Mouse (Mus musculus) limb, embryonic 12.5 days (tissue): ENCODE results near the gene Urb2. TPM values are rescaled to one million over a fixed set of nuclear protein-coding genes. Genes with fewer than 3 reads are reported as not detected.

ENCODE experiments used
- ATAC-seq: fragments of 200-750 bp; cut with Nextera tagmentation; 2 replicates; pipeline ENCODE4 v1.8.0; 2017; ENCODE audit warnings: low read depth, moderate TSS enrichment; ENCODE audit not compliant: insufficient number of reproducible peaks, insufficient read depth, low FRiP score, low TSS enrichment
- H3K27ac ChIP-seq: fragments of 300-500 bp; sonication (generic); 2 replicates; pipeline ENCODE4 v1.5.1; 2016; ENCODE audit warnings: mild to moderate bottlenecking, moderate library complexity
- H3K27me3 ChIP-seq: fragments of 300-500 bp; sonication (generic); 2 replicates; pipeline ENCODE4 v1.6.1; 2016; ENCODE audit warnings: mild to moderate bottlenecking, moderate library complexity
- H3K36me3 ChIP-seq: fragments of 300-500 bp; sonication (generic); 2 replicates; pipeline ENCODE4 v1.6.1; 2016; ENCODE audit warnings: mild to moderate bottlenecking, moderate library complexity
- H3K4me1 ChIP-seq: fragments of 300-500 bp; sonication (generic); replicated peaks from 2 replicates; pipeline ENCODE4 v1.6.1; 2016
- H3K4me2 ChIP-seq: fragments of 300-500 bp; sonication (generic); 2 replicates; pipeline ENCODE4 v1.6.1; 2016; ENCODE audit warnings: mild to moderate bottlenecking, moderate library complexity
- H3K4me3 ChIP-seq: fragments of 300-500 bp; sonication (generic); replicated peaks from 2 replicates; pipeline ENCODE4 v1.5.1; 2016; ENCODE audit warnings: mild to moderate bottlenecking
- H3K9ac ChIP-seq: fragments of 300-500 bp; sonication (generic); replicated peaks from 2 replicates; pipeline ENCODE4 v1.6.1; 2016; ENCODE audit warnings: mild to moderate bottlenecking, moderate library complexity
- H3K9me3 ChIP-seq: fragments of 300-500 bp; sonication (generic); 2 replicates; pipeline ENCODE4 v1.6.1; 2016; ENCODE audit warnings: mild to moderate bottlenecking, moderate library complexity
- WGBS: fragments of 180-500 bp; shearing (Covaris S2); methylation state at CpG from one replicate; pipeline ENCODE4 v1.1.7; 2016; 5-methylcytosine and 5-hydroxymethylcytosine counted together
- polyA plus RNA-seq: library from polyadenylated mRNA; unstranded; fragments of >200 nt; fragmentation: Nextera tagmentation; extraction: Ambion mirVana; gene quantifications from 2 replicates; pipeline ENCODE4 v1.2.1, GENCODE M21; 2016

Gene Urb2
- polyA plus RNA-seq, result 5.1 and 6.4 TPM in 2 replicates

DNA sequence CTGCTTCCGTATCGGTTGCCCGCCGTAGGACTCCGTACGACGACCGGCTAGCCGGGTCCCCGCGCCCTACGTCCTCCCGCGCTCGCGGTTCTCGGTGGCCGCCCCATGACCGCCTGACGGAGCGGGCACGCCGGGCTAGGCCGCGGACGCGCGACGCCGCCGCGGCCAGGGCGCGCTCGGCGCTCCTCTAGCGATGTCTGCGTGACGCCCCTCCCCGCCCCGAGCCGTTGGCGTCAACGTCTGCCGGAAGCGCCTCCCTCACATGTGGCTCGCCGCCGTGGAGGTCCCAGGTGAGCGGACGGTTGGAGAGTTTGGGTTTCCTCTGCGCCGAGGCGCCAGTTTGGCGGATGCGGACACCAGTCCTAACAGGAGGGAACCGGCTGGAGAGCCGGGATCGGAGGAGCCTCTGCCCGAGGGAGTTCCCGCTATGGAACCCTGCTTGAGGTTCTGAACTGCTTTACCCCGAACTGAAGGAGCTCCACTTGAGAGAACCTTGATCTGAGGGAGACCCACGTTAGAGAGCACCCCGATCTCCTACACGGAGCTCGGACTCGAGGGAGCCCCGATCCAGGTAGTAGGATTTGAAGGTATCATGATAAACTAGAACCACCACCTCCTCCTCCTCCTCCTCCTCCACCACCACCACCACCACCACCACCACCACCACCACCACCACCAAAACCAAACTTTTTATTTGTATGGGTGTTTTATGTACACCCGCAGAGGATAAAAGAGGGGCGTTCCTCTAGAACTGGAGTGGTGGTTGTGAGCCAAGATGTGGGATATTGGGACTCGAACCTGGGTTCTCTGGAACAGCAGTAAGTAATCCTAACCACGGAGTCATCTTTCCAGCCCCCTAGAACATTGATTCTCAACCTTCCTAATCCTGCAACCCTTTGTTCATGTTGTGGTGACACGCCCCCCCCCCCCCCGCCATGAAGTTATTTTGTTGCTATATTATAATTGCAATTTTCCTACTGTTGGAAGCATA lies at the start of gene Urb2, which contains the start of gene Taf5l:
Urb2 (plus strand) TSS at position 272 of the 991 bp plus-strand sequence.
Taf5l (minus strand) TSS at position 161 of the 991 bp plus-strand sequence.
- Histone ChIP-seq H3K4me3 (peak within 1 kb of the TSS; percentile 70), H3K36me3 (peaks cover 32% of the 10 kb centered on the region), H3K27me3 (no peaks in the 10 kb centered on the region), H3K27ac (peak within 1 kb of the TSS; percentile 97), H3K9me3 (no peaks in the 10 kb centered on the region), H3K9ac (peak within 1 kb of the TSS; percentile 84), H3K4me2 (peak within 1 kb of the TSS; percentile 69), H3K4me1 (peaks cover 23% of the 10 kb centered on the region)
- peak; percentile 89 for ATAC-seq
- WGBS, result under 1% methylated on average over 64 of the region's 74 CpGs

DNA sequence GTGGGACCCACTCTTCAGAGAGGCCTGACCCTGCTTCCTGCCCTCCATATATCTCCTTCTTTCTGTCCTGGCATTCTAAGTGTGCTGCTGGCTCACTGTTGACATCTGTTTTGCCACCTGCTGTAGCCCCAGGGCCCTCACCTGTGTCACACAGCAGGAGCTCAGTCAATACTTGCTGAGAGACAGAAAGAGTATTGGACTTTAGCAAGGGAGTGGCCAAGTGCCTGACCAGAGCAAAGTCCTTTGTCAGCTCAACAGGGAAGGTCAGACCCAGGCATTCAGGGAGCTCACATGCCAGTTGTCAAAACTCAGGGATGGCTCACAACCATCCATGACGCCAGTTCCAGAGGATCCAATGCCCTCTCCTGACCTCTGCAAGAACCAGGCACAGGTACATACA lies 47.8 kb upstream of the Urb2 start:
- H3K4me3 ChIP-seq, result no peak overlapping the region
- ATAC-seq, result no peak
- no peak overlapping the region for H3K9ac ChIP-seq
- 75% methylated on average over 1 of the region's 1 CpGs for WGBS
- H3K36me3 ChIP-seq, result peaks cover 10% of the 10 kb centered on the region; the same call in 1 of the 2 replicates
- no peak overlapping the region for H3K27ac ChIP-seq
- H3K27me3 ChIP-seq, result no peaks in the 10 kb centered on the region
- no peaks in the 10 kb centered on the region for H3K4me1 ChIP-seq
- H3K9me3 ChIP-seq, result no peaks in the 10 kb centered on the region
- H3K4me2 ChIP-seq, result no peak overlapping the region

DNA sequence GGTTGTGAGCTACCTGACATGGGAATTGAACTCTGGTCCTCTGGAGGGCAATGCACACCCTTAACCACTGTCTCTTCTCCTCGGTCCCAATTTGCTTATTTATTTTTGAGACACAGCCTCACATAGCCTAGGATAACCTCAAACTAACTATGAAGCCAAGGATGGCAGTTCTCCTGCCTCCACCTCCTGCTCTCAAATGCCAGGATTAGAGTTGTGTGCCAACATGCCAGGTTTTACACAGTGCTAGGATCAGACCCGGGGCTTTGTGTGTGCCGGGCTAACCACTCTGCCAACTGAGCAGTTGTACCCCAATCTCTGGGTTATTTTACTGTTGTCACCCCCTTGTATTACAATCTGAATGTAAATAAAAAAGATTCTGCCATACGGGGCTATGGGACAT lies 43.8 kb upstream of the Urb2 start:
- no peak for ATAC-seq
- Histone ChIP-seq H3K36me3 (no peaks in the 10 kb centered on the region), H3K4me2 (no peak overlapping the region), H3K9ac (no peak overlapping the region), H3K27ac (no peak overlapping the region), H3K9me3 (no peaks in the 10 kb centered on the region), H3K27me3 (0 out of 2 replicates have a peak, but pooled peaks cover 3% of the 10 kb centered on the region), H3K4me1 (peaks cover 6% of the 10 kb centered on the region; the same call in 1 of the 2 replicates), H3K4me3 (no peak overlapping the region)
- WGBS, result 92% methylated on average over 4 of the region's 4 CpGs

DNA sequence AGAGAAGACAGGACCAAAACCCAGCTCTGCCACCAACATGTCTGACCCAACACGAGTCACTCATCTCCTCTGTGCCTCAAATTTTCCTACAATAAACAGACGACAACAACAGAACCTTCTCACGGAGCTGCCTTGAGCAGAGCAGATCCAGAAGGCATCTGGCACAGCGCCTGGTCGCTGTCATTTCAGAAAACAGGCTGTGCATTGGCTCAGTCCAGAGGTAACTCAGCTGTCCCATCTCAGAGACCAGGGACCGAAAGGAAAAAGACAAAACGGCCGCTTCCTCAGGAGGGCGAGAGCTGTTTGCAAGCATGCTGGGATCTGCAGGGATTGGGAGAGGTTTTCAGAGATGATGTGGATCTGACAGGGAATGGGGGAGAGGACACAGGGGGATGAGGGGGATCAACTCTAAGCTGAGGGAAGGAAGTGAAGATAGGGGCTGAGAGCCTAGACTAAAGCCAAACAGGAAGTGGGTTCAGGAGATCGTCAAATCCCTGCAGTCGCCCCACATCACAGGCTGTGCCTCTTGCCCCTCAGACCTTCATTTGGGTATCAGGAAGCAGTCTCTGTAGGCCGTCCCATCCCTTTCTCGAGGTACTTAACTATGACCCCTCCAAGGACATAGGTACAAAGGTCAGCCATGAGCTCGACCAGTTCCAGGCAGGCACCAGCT lies 43.0 kb upstream of the Urb2 start:
- Histone ChIP-seq H3K27ac (no peak overlapping the region), H3K4me1 (peaks cover 7% of the 10 kb centered on the region; the same call in 1 of the 2 replicates), H3K9me3 (no peaks in the 10 kb centered on the region), H3K4me2 (no peak overlapping the region), H3K27me3 (0 out of 2 replicates have a peak, but pooled peaks cover 3% of the 10 kb centered on the region), H3K36me3 (no peaks in the 10 kb centered on the region), H3K9ac (no peak overlapping the region), H3K4me3 (no peak overlapping the region)
- whole genome bisulfite sequencing, result 61% methylated on average over 14 of the region's 14 CpGs
- ATAC-seq, result no peak

DNA sequence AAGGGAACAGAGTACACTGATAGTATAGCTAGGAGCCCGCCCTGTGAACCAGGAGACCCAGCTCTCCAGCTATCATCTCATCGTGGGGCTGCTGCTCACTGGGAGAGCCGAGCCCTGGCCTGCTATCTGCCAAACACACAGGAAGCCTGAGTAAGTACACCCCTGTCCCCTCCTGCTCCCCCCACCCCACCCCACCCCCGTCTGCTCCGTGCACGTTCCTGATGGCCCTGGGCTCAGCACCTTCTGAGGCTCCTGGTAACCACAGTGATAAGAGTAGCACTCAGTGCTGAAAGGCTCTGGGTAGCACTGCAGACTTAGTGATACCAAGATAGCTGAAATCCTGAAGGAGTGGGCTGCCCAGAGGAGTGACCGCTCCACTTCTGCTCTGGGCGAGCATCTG lies 42.4 kb upstream of the Urb2 start:
- no peak overlapping the region for H3K4me2 ChIP-seq
- H3K27me3 ChIP-seq, result 0 out of 2 replicates have a peak, but pooled peaks cover 3% of the 10 kb centered on the region
- peaks cover 13% of the 10 kb centered on the region; the same call in 1 of the 2 replicates for H3K4me1 ChIP-seq
- no peaks in the 10 kb centered on the region for H3K9me3 ChIP-seq
- H3K36me3 ChIP-seq, result no peaks in the 10 kb centered on the region
- WGBS, result 61% methylated on average over 8 of the region's 8 CpGs
- H3K9ac ChIP-seq, result no peak overlapping the region
- H3K27ac ChIP-seq, result no peak overlapping the region
- H3K4me3 ChIP-seq, result no peak overlapping the region
- no peak for ATAC-seq

DNA sequence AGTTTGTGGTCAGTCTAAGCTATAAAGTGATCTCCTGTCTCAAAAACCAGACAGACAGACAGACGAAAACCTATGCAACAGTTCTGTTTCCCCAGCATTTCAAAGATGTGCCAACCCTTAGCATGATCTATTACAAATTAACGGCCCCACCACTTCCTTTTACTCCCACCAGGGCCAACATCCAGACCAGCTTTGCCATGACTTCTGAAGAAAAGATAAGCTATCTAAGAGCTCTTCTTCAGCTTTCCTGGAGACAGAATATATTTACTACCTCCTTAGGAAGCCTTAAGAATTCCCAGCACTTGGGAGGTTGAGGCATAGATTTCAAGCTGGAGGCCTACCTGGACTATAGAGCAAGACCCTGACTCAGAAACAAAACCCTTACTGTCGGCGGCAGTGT lies 41.1 kb upstream of the Urb2 start:
- Histone ChIP-seq H3K27me3 (0 out of 2 replicates have a peak, but pooled peaks cover 3% of the 10 kb centered on the region), H3K4me1 (peaks cover 13% of the 10 kb centered on the region; the same call in 1 of the 2 replicates), H3K27ac (no peak overlapping the region), H3K9ac (no peak overlapping the region), H3K9me3 (no peaks in the 10 kb centered on the region), H3K36me3 (no peaks in the 10 kb centered on the region), H3K4me2 (no peak overlapping the region), H3K4me3 (no peak overlapping the region)
- ATAC-seq, result no peak
- 71% methylated on average over 4 of the region's 4 CpGs for WGBS

DNA sequence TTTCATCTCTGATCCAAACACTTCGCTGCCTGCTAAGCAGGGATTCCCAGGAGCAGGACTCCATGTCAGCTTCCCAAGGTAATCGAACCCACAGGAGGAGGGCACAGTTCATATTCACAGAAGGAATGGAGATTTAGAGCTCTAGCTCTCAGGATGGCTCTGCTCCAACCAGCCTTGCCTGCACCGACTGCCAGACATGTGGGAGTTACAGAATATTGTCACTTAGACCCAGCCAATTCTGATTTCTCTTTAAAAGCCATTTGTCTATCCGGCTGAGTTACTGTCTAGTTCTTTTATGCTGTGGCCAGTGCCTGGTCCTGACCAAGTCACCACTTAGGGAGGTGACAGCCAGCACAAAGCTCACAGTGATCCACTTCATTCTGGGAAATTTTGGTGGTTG lies 39.6 kb upstream of the Urb2 start:
- ATAC-seq, result no peak
- Histone ChIP-seq H3K27me3 (0 out of 2 replicates have a peak, but pooled peaks cover 3% of the 10 kb centered on the region), H3K4me3 (0 out of 2 replicates have a peak overlapping the region, but pooled peaks have one; percentile 1), H3K27ac (no peak overlapping the region), H3K9me3 (no peaks in the 10 kb centered on the region), H3K4me2 (peak overlapping the region; percentile 94), H3K36me3 (no peaks in the 10 kb centered on the region), H3K9ac (no peak overlapping the region), H3K4me1 (peaks cover 13% of the 10 kb centered on the region; the same call in 1 of the 2 replicates)
- WGBS, result 54% methylated on average over 4 of the region's 4 CpGs

DNA sequence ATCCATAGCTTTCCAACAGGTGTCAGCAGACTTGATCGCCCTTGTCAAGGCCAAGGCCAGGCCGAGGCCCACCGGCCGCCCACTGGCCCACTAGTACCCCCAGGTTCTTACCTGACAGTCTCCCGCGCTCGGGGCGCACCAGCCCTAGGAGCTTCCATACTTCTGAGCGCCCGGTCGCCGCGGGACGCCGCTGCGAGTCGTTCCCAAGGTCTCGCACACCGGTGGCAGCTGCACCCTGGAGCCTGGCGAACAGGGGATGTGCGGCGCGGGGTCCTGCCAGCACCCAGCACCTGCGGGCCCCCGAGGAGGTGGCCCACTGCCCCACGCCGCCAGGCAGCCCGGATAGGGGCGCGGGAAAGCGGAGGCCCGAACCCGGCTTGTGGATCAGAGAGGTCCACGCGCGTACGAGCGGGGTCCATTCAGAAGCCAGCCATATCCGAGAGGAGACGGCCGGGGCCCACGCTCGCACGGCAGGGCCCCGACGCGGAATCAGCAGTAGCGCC lies 39.0 kb upstream of the Urb2 start:
- no peaks in the 10 kb centered on the region for H3K9me3 ChIP-seq
- no peaks in the 10 kb centered on the region for H3K36me3 ChIP-seq
- H3K27me3 ChIP-seq, result 0 out of 2 replicates have a peak, but pooled peaks cover 3% of the 10 kb centered on the region
- H3K4me1 ChIP-seq, result peaks cover 13% of the 10 kb centered on the region; the same call in 1 of the 2 replicates
- ATAC-seq, result peak; percentile 29
- under 1% methylated on average over 48 of the region's 48 CpGs for WGBS
- H3K9ac ChIP-seq, result peak overlapping the region; percentile 81
- H3K27ac ChIP-seq, result peak overlapping the region; percentile 91; the same call in 1 of the 2 replicates
- peak overlapping the region; percentile 94 for H3K4me2 ChIP-seq
- H3K4me3 ChIP-seq, result peak overlapping the region; percentile 74

DNA sequence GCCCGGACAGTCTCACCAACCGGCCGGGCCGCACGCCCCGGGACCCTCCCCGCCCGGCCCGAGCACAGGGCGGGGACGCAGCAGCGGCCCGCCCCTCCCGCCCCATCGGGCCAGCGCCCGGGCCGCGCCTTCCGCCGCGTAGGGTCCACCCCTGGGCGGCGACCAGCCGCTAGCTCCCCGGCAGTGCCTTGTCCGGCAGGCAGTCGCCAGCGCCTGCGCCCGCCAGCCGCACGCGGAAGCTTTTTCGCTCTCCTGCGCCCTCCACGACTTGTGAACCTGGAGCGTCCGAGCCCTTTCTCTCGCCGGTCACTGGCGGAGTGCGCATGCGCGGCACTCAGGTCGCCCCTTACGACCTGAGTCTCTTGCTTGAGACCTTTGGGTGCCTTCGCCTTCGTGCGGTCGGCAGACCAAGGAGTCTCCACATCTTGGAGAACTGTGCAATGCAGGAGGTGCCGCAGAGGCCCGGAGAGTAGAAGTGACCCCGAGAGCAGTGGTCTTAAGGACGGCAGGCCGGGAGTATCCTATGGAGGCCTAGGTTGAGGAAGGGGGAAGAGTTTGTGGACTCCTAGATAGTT lies 38.4 kb upstream of the Urb2 start, which contains the start of gene Abcb10:
Abcb10 (minus strand) TSS at position 297 of the 575 bp plus-strand sequence.
- ATAC-seq, result peak; percentile 90
- under 1% methylated on average over 52 of the region's 56 CpGs for WGBS

DNA sequence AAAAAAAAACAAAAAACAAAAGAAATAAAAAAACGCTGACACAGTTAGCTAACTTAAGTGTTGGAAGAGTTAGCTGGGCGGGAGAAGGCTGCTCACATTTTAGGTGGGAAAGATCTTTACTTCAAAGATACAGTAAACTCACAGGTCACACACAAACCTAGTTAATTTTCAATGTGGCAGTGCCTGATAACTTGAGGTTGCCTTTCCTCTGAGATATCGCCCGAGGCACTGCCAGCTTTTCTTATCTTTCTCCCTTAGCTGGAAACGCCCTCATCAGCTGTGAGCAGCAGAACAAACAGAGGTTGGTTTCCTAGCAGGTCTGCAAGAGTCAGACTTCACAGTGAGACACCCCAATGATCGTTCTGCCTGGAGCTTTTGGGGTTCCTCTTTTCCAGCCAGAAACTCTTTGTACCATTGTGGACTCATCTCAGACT lies 32.7 kb upstream of the Urb2 start:
- Histone ChIP-seq H3K4me3 (no peak overlapping the region), H3K4me1 (0 out of 2 replicates have a peak, but pooled peaks cover 2% of the 10 kb centered on the region), H3K4me2 (no peak overlapping the region), H3K9ac (no peak overlapping the region), H3K27me3 (no peaks in the 10 kb centered on the region), H3K36me3 (peaks cover 5% of the 10 kb centered on the region), H3K27ac (0 out of 2 replicates have a peak overlapping the region, but pooled peaks have one; percentile 23), H3K9me3 (no peaks in the 10 kb centered on the region)
- WGBS, result 74% methylated on average over 6 of the region's 6 CpGs
- no peak for ATAC-seq

More for the DNA sequence above, 38.4 kb upstream of the Urb2 start, which contains the start of gene Abcb10:
- Histone ChIP-seq H3K9ac (peak within 1 kb of the TSS; percentile 81), H3K9me3 (no peaks in the 10 kb centered on the region), H3K4me2 (peak within 1 kb of the TSS; percentile 94), H3K36me3 (no peaks in the 10 kb centered on the region), H3K27me3 (0 out of 2 replicates have a peak, but pooled peaks cover 3% of the 10 kb centered on the region), H3K27ac (peak within 1 kb of the TSS; percentile 91), H3K4me1 (peaks cover 13% of the 10 kb centered on the region; the same call in 1 of the 2 replicates), H3K4me3 (peak within 1 kb of the TSS; percentile 74)
